Mouse (Mus musculus) left cerebral cortex, postnatal 4 days (tissue): ENCODE data around the gene Rasa2. TPM values are rescaled to one million over a fixed set of nuclear protein-coding genes. Genes with fewer than 3 reads are reported as not detected.
"Not testable (repeated sequence)": the region's sequence is repeated elsewhere in the genome, so short reads cannot be mapped to it uniquely, and the experiment has no call there.

ENCODE experiments used
- DNase-seq: peaks from one replicate; pipeline ENCODE4 v3.0.0-alpha.2; 2022
- intact Hi-C: fragments of 180-260 bp; cut with DNase I; formaldehyde crosslinking; loops from one replicate; pipeline ENCODE4 v1.15.1; 2025
- total RNA-seq, 2 experiments: library from RNA; stranded (reverse); gene quantifications; 2 replicates each; pipeline ENCODE4 v1.2.3; 2021

The Rasa2 gene
- total RNA-seq, 2 experiments from 2014 or later = 28.8 to 30.4 TPM

DNA sequence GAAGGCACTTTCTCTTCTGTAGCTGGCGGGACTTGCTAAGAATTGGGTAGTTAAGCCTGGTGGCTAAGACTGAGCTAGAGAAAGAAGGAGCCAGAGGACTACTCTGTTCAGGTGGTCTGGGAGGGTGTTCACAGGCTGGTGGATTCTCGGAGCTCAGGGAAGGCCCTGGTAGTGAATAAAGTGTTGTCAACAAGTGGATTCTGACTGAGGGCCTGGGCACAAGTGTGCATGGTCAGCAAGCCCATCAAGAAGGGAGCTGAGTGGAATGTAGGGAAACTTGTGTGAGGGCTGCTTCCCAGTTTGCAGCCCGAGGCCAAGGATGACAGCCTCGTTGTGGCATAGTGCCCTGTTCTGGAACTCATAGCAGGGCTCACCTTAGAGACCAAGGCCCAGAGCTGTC is 97.2 kb downstream of the Rasa2 start:
- intact Hi-C loops = no loop called here

DNA sequence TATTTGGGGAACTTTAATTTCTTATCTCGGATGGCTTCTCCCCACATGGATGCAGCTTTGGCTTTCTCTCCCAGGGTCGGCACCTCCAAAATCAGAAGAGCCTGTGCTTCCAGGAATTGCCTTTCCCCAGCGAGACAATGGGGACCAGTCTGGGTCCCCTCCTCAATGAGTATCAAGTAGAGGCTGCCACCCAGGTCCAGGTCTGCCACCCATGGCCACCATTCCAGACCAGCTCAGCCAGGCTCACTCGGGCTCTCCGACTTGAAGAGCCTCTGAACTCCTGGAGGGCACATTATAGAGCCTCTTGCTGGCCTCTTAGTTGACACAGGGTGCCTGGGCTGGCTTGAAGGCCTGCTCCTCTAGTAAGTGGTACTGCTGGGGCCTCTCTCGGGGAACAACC is 97.9 kb downstream of the Rasa2 start:
- no peak for DNase-seq
- intact Hi-C loops = no loop called here

More for the DNA sequence above, 97.2 kb downstream of the Rasa2 start:
- DNase-seq = no peak

DNA sequence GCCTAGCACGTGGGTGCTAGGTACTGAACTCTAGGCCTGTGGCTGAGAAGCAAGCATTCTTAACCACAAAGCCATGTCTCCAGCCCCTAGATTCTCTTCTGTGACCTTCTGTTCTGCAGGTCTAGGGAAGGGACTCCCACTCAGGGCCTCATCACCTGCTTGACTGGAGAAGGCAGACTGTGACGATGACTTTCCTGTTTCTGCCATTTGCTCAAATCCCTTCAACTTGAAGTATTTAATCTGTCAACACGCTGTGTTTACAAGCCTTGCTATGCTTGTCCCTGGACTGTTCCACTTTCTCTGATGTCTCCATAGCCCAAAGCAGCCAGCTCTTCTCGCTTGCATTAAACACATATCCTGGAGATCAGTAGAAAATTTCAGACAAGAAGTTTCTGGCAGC is 98.9 kb downstream of the Rasa2 start:
- intact Hi-C loops = no loop called here

DNA sequence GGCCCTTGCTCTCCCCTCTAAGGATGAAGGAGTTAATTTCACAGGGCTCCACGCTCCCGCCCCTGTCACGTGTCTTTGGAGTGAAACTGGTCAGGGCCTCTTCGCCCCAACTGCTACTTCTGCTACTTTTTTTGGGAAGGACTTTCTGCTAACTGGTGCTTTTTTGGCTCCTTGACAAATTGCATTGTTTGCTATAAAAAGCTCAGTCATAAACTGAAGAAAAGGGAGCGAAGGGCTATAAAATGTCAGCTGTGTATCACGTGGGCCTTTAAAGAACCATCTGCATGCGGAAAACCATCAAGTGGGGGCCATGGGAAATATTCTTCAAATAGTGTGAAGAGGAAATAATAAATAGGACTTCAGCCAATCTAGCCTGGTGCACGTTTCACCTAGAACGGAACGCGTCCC is 100.7 kb downstream of the Rasa2 start:
- peak; percentile 47 for DNase-seq
- intact Hi-C loops = no loop called here

More for the DNA sequence above, 98.9 kb downstream of the Rasa2 start:
- DNase-seq = no peak

DNA sequence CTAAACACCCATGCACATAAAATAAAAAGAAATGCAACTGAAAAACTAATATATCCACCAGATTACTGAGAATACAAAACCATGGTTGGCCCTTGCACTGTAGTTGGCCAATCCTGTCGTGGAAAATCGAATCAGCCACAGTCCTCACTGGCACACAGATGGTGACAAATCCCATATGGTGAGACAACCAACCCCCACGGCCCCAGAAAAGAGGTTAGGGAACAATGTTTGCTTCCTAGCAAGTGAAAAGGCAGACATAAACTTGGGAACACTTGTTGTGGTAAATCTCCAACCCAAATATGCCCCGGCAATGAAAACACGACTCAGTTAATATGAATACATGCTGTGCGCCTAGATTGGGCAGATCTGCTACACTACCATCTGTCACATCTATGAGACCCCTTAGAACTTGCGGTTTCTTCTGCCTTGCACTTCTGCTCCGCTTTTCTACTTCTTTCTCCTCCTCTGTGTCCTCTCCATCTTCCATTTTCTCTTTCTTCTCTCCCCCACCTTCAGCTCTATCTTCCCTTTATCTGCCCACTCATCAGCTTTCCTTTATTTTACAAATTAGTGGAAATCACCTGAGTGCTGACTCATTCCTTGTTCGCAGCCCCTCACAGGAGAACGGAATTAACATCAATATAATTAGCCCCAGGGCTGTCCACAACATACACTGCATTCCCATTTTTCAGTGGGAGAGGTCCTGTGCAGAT is 101.3 kb downstream of the Rasa2 start:
- intact Hi-C loops = no loop called here
- DNase-seq = peak; percentile 43

DNA sequence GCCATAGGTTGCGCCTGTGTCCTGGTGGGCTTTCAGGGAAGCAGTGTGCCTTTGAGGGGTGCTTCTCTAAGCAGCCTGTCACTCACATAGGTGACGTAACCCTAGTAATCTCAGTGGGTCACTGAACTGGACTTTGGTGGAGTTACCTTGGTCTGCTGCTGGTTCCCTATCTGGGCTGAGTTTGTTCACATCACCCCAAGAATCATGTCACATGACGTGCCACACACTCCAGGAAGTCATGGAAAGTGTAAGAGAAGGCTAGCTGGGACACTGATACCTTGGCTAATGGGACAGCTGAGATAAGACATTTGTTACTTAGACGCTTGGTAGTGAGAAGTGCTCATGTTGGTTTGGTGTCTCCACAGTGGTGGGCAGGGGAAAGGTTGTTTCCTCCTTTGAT is 105.4 kb downstream of the Rasa2 start:
- no peak for DNase-seq
- intact Hi-C loops = no loop called here

DNA sequence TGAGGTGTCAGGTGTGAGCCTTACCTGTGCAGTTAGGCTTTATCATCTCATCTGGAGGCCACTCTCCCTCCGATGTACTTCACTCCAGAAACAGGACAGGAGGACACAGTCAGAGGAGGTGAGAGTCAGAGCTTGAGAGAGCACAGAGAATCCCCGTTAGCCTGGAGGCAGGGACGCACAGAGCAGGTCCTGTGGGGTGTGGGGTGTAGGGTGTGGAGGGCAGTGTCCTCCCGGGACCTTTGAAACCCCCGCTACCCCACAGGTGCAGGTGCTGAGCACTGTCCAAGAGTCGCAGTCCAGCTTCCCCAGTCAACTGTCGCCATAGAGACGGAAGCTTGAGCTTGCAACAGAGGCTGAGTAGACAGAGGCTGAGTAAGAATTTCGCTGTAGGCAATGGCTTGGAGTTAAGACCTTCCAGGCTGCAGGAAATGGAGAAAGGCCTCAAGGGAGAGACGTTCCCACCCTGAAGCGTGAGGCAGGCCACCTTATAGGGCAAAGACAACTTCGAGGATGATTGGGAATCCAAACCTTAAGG is 106.4 kb downstream of the Rasa2 start, which contains the start of gene Gm28729:
Gm28729 (minus strand) TSS at position 293 of the 535 bp plus-strand sequence.
- intact Hi-C loops = no loop called here
- no peak for DNase-seq

DNA sequence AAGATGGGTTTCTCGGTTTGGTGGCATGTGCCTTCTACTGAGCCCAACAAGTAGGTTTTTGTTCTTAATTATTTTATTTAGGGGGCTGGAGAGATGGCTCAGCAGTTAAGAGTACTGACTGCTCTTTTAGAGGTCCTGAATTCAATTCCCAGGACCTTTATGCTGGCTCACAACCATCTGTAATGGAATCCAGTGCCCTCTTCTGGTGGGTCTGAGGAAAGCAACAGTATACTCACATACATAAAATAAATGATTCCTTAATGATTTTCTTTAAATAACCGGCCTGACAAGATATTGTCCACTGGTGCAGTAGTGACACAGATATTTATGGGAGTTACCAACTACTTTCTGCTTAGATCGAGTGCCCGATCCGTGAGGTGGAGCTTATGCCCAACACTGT is 108.3 kb downstream of the Rasa2 start:
- intact Hi-C loops = no loop called here
- no peak for DNase-seq

DNA sequence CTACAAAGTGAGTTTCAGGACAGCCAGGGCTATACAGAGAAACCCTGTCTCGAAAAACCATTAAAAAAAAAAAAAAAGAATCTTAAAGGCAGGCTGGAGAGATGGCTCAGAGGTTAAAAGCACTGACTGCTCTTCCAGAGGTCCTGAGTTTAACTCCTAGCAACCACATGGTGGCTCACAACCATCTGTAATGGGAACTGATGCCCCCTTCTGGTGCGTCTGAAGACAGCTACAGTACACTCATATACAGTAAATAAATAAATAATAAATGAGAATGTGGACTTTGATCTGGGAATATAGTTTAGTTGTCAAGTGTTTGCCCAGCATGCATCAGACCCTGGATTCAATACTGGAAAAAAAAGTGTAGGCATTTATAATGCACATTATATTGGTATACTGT is 109.8 kb downstream of the Rasa2 start:
- DNase-seq, intact Hi-C loops: not testable (repeated sequence)

DNA sequence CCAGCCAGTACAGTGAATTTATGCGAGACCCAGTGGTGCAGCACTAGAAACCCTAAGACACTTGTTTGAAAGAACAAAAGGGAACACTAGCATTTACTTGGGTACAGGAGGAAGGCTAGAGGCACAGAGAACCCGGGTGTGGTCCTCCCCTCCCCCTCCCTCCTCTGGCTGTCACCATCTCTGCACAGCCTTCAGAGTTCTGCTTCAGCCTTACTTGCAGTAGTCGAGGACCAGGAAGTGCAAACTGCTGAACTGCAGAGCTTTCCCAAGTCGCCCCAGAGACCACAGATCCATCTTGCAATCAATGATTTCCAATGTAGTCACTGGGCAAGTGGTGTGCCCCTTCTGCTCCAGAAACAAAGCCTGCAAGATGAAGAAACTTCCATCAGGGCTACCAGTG is 114.0 kb downstream of the Rasa2 start:
- no peak for DNase-seq
- intact Hi-C loops = no loop called here

DNA sequence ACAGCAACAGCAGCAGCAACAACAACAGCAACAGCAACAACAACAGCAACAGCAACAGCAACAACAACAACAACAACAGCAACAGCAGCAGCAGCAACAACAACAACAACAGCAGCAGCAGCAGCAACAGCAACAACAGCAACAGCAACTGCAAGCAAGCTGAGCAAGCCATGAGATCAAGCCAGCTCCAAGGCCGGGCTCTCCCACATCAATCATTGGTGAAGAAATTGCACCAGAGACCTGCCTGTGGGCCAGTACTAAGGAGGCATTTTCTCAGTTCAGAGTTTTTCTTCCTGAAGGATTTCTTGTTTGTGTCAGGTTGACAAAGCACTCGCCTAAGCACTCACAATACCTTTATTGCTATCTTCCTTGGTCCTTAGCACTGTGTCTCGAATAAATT is 114.6 kb downstream of the Rasa2 start:
- intact Hi-C loops = no loop called here
- no peak for DNase-seq

DNA sequence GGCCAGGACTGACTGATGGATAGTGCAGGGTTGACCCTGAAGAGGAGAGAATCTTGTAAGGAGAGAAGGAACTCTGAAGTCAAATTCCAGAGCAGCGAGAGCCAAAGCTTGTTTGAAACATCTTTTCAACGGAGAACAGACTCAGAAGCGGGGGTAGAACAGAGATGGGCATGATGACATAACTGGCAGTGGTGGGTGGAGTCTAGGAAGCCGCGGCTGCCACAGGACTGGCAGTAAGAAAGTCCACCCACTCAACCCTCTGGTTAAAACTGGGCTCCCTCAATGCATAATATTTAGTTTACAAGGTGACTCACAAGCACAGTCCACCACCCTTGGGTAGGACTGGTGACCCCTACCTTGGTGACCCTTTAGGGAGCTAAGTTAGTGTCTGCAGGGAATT is 115.7 kb downstream of the Rasa2 start:
- intact Hi-C loops = no loop called here
- no peak for DNase-seq

DNA sequence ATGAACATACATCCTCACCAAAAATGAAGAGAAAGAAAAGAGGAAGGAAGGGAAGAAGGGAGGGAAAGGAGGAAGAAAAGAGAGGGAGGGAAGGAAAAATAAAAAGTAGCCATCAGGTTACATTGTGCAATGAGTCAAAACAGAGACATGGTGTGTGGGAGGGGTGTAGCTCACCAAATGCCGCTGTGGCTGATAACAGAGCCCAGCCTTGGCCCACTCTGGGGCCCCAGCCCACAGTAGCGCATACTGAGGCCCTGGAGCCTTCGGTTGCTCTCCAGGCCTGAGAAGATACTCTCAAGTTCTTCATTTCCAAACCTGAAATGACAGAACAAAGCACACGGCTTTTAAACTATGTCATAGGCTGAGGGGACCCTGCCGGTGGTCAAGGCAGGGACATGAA is 117.1 kb downstream of the Rasa2 start:
- no peak for DNase-seq
- intact Hi-C loops = no loop called here

DNA sequence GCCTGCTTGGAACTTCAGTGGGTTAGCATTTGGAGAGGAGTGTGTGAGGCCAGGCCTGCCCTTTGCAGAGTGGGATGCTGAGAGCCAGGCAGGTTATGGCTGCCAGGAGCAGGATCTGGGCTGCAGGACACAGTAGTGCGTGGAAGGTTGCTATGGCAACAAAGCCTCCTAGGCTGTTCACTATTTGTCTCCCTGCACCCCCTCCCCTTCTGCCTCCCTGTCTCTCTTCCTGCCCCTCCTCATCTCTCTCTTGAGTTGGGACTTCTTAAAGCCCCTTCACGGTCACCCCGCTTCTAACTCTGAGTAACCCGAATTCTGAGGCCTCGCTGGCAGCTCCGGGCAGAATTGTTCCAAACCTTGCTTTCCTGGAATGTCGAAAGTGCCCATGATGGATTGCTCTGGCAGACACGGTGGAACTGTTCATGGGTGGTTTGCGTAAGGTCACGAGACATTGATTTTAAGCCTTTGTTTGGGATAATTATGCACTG is 125.4 kb downstream of the Rasa2 start:
- intact Hi-C loops = no loop called here
- DNase-seq = peak; percentile 62

DNA sequence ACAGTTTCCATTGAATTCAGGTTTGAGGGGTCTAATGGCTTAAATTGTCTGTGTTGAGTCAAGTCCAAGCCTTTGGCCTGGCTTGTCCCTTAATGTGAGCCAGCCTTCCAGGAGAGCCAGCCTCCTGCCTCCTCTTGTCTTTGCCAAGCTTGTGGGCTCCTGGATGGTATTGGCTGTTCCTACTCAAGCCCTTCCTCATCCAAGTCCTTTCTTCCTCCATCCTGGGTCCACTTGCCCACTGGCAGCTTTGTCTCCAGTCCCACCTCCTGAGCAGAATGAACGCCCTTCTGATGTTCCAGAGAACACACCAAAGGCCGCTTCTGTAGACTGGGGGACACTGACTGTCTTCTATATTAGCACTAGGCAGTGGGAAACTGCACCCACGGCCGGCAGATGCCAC is 126.3 kb downstream of the Rasa2 start:
- DNase-seq = no peak
- intact Hi-C loops = no loop called here

DNA sequence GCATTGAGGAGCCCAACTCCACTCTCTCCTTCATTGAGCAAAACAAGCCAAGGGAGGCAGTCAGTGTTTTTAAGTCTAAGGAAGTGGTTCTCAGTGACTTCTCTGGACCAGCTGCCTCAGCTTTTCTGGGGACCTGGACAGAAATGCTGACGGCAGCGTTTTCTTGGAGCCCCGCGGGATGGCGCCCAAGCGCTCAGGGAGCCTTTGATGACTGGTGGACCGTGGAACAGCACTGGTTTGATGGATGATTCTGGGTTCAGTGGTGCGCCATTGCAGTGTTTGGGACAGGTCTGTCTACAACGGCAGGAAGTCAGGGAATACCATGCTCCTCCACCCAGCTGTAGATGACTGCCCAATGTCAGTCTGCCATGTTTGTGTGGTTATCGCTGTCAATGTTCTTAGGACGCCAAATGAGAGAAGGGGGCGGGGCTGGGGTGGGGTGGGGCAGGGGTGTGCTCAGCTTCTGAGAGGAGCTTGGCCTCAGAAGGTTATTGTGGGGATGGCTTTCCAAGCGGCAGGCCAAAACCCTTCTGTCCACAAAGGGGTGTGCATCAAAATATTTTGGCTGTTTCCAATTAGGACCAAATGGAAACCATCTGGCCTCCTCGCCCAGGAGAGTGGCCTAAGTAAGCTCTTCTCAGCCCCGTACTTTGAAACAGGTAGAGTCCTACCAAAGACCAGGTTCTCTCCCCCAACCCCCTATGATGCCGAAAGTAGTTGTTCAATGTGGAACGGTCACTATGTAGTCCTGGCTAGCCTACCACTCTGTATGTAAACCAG is 127.1 kb downstream of the Rasa2 start:
- intact Hi-C loops = no loop called here
- DNase-seq = no peak

DNA sequence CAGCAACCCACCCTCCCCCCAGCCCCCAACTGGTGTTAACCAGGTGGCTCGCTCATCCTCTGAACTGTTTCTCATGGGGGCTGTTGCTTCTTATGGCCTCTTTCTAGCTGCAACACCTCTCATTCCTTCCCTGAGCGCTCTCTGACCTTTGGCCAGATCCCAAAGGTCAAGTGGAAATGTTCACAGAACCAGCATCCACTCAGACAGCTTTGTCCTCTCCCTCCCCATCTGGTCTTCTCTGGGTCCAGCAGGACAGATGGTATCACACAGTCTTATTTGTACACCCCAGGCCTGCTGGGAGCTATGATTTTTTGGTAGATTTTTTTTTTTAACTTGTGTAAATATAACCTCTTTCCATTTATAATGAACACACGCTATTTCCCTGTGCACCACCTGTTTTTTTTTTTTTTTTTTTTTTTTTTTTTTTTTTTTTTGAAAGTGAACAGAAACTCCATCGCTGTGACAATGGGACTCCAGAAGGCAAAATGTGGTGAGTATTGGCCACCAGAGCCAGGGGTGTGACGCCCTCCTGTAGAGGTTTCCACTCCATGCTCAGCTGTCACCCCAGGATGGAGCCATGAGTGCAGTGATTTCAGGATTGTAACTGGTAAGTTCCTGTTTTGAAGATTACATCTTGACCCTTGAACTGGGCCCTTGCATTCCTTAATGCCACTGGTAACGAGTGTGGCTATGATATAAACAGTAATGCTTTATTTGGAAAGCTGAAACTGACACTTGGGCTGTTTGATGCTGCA is 128.4 kb downstream of the Rasa2 start:
- DNase-seq = peak; percentile 31
- intact Hi-C loops = no loop called here

DNA sequence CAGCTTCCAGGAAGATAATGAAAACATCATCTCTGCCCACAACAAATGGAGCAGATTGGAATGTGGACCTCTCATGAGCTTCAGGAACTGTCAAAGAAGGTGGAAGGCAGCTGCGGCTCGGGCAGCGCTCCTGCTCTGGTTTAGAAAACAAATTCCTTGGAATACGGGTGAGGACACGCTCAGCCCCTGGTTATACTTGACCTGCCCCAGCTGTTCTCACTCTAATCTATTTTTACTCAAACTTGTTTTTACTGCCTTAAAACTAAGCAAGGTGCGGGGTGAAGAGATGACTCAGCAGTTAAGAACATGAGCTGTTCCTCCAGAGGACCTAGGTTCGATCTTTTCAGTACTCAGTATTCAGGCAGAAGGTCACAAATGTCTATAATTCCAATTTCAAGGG is 130.2 kb downstream of the Rasa2 start:
- intact Hi-C loops = no loop called here
- DNase-seq = no peak

DNA sequence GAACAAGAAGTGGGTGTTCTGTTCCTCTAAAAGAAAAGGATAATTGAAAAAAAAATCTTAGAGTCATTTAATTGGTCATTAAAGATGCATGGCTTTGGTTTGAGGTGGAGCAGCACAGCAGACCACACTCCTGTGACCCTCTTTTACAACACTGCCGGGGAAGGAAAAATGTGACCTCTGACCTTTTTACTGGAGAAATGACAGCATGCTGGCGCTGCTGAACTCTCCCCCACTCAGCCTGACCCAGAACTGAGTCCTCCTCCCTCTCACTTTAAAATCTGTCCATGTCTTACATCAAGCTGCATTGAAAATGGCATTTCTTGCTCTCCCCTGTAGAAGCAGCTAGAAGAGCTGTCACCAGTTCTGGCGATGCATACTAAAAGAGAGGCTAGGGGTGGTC is 138.2 kb downstream of the Rasa2 start:
- DNase-seq = no peak
- intact Hi-C loops = loop anchor here (10.0 kb wide), 1 partner anchor 128 kb away; the partner anchor contains the start of gene Atp1b3

DNA sequence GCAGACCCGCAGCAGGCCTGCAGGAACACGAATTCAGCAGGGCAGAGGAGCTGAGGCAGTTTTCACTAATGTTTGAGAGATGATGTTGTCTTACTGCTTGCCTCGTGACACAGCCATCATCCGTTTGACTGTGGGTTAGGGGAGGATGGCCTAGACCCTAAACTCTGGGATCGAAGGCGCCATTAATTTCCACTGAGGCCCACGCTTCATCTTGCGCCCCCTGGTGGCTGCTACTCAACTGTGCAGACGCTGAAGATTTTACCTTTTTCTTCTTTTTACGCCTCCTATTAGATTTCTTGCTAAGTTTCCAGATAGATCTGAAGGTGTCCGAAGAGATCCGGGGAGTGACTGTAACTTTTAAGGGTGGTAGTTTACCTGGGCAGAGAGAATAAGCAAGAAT is 139.6 kb downstream of the Rasa2 start:
- DNase-seq = peak; percentile 47
- intact Hi-C loops = loop anchor here (10.0 kb wide), 1 partner anchor 127 kb away; the partner anchor contains the start of gene Atp1b3
